ENCODE assay signal across 12 mouse cellular contexts in the genomic region with DNA sequence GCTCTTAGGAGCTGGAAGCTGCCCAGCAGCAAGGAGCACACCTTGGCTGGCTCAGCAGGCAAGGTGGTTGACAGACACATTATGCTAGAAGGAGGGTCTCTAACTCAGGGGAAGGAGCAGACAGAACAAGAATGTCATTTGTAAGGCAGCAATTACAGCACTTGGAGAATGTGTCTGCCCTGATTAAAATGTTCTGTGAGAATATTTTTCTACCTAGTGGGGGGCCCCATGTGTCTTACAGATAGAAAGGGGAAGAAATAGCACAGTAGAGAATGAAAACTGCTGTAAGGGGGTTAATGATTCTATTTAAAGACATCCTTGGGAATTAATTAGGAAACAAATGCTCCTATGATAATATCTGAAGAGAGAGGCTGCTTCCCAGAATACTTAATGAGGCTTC.
DNase-seq lines count a peak whose midpoint lies in the region; ATAC-seq and TF ChIP-seq lines count a peak whose summit lies in the region.
"Had no signal": no experiment of that assay in that cellular context is flagged by ENCODE, and none has a peak within 500 bp of the region (broad histone marks: within the 10 kb centered on the region; RNA-seq: fewer than 3 reads in every experiment).

No protein-coding gene starts in this region.

- H3K9me3 ChIP-seq in heart, embryonic 12.5 days (replicated peaks), result no peaks in the 10 kb centered on the region
- no peaks in the 10 kb centered on the region for H3K9me3 ChIP-seq in MEL (replicated peaks; ENCODE audit: insufficient read depth, low read length)
- H3K9me3 ChIP-seq in forebrain, embryonic 15.5 days, result no peaks in the 10 kb centered on the region
- no peaks in the 10 kb centered on the region for H3K9me3 ChIP-seq in limb, embryonic 15.5 days

- no peak overlapping the region for H3K9ac ChIP-seq in heart, embryonic 12.5 days
- H3K9ac ChIP-seq in MEL (ENCODE audit: control insufficient read depth, low read depth, low read length, poor library complexity, severe bottlenecking), result no peak overlapping the region
- no peak overlapping the region for H3K9ac ChIP-seq in forebrain, embryonic 15.5 days (replicated peaks)
- no peak overlapping the region for H3K9ac ChIP-seq in limb, embryonic 15.5 days

- H3K4me2 ChIP-seq in heart, embryonic 12.5 days, result peak overlapping the region; percentile 29; the same call in 1 of the 2 replicates
- H3K4me2 ChIP-seq in forebrain, embryonic 15.5 days (replicated peaks), result no peak overlapping the region
- no peak overlapping the region for H3K4me2 ChIP-seq in limb, embryonic 15.5 days

- intact Hi-C loops in heart, postnatal 36 days (cut with DNase I), result no loop called here

- TF ChIP-seq POLR2A in MEL (IDR thresholded peaks at IDR 0.05; ENCODE audit: control insufficient read depth in 1 of 2, insufficient read depth in 1 of 2, low read depth in 1 of 2, low read length in 2 of 2, poor library complexity in 1 of 2), result no peak

- no peaks in the 10 kb centered on the region for H3K27me3 ChIP-seq in heart, embryonic 12.5 days (replicated peaks)
- no peaks in the 10 kb centered on the region for H3K27me3 ChIP-seq in MEL (ENCODE audit: control insufficient read depth in 1 of 2, insufficient read depth in 2 of 2, low read length in 2 of 2)
- H3K27me3 ChIP-seq in forebrain, embryonic 15.5 days, result no peaks in the 10 kb centered on the region
- H3K27me3 ChIP-seq in limb, embryonic 15.5 days, result no peaks in the 10 kb centered on the region

- no peaks in the 10 kb centered on the region for H3K79me2 ChIP-seq in MEL (ENCODE audit: control insufficient read depth, insufficient read depth, low read length, poor library complexity)

- peaks cover 5% of the 10 kb centered on the region; the same call in 1 of the 2 replicates for H3K36me3 ChIP-seq in heart, embryonic 12.5 days
- peaks cover 0 to 61% of the 10 kb centered on the region in 2 experiments; a peak in 2 of 4 replicates for H3K36me3 ChIP-seq in MEL (ENCODE audit: control insufficient read depth in 1 of 2, insufficient read depth in 2 of 2, low read length in 2 of 2)
- H3K36me3 ChIP-seq in forebrain, embryonic 15.5 days, result no peaks in the 10 kb centered on the region
- H3K36me3 ChIP-seq in limb, embryonic 15.5 days, result 0 out of 2 replicates have a peak, but pooled peaks cover 3% of the 10 kb centered on the region

- TF ChIP-seq CTCF in MEL (IDR thresholded peaks at IDR 0.05 in 2 of 3, conservative IDR thresholded peaks at IDR 0.05 in 1 of 3; ENCODE audit: control insufficient read depth in 1 of 3, insufficient read depth in 1 of 3, low read depth in 2 of 3, low read length in 3 of 3, poor library complexity in 1 of 3, severe bottlenecking in 1 of 3), result no peak

- H3K27ac ChIP-seq in heart, embryonic 12.5 days (ENCODE audit: poor library complexity, severe bottlenecking), result peak overlapping the region; percentile 97
- H3K27ac ChIP-seq in MEL (ENCODE audit: control insufficient read depth, low read depth, low read length), result peak overlapping the region; percentile 7; the same call in 1 of the 2 replicates
- H3K27ac ChIP-seq in forebrain, embryonic 15.5 days (replicated peaks), result peak overlapping the region; percentile 87
- peak overlapping the region; percentile 35; the same call in 1 of the 2 replicates for H3K27ac ChIP-seq in limb, embryonic 15.5 days
- H3K27ac ChIP-seq: stomach, postnatal 0 days had no signal

- no peak overlapping the region for H3K4me3 ChIP-seq in heart, embryonic 12.5 days
- no peak overlapping the region for H3K4me3 ChIP-seq in MEL (ENCODE audit: control insufficient read depth in 1 of 2, insufficient read depth in 1 of 2, low read depth in 2 of 2, low read length in 2 of 2)
- no peak overlapping the region for H3K4me3 ChIP-seq in forebrain, embryonic 15.5 days
- no peak overlapping the region for H3K4me3 ChIP-seq in limb, embryonic 15.5 days
- H3K4me3 ChIP-seq: myocyte had no signal

- TF ChIP-seq EP300 in MEL (IDR thresholded peaks at IDR 0.05; ENCODE audit: low read depth in 1 of 2, low read length in 2 of 2), result no peak

- TF ChIP-seq RAD21 in MEL (IDR thresholded peaks at IDR 0.05; ENCODE audit: low read depth, low read length), result no peak

- H3K4me1 ChIP-seq in heart, embryonic 12.5 days (replicated peaks), result peaks cover 66% of the 10 kb centered on the region
- peaks cover 41 to 49% of the 10 kb centered on the region in 2 experiments for H3K4me1 ChIP-seq in MEL (ENCODE audit: control insufficient read depth in 1 of 2, insufficient read depth in 2 of 2, low read length in 2 of 2)
- H3K4me1 ChIP-seq in forebrain, embryonic 15.5 days, result peaks cover 28% of the 10 kb centered on the region
- peaks cover 14% of the 10 kb centered on the region for H3K4me1 ChIP-seq in limb, embryonic 15.5 days

- no peak for DNase-seq in heart, postnatal 36 days
- DNase-seq in MEL (ENCODE audit: low read depth, low spot score), result peak; percentile 59
- DNase-seq in right cerebral cortex, postnatal 25 days, result no peak
- no peak for DNase-seq in cerebellum, postnatal 25 days
- DNase-seq: gastrocnemius, postnatal 10 days; layer of hippocampus, postnatal 36 days had no signal

- ATAC-seq in heart, embryonic 12.5 days (ENCODE audit: insufficient number of reproducible peaks, low FRiP score), result peak; percentile 15; the same call in 1 of the 2 replicates
- ATAC-seq in forebrain, embryonic 15.5 days (replicated peaks), result peak; percentile 60
- ATAC-seq in limb, embryonic 15.5 days (ENCODE audit: insufficient number of reproducible peaks, low FRiP score, low TSS enrichment, low read depth), result no peak
- no peak for ATAC-seq in monocyte, adult 5-6 weeks (replicated peaks; ENCODE audit: insufficient number of reproducible peaks, low FRiP score, low TSS enrichment, poor library complexity, severe bottlenecking)

TF ChIP-seq in MEL, 35 proteins besides CTCF, POLR2A, EP300 and RAD21:
- no peak for TF ChIP-seq SIN3A (IDR thresholded peaks at IDR 0.05; ENCODE audit: low read length)
- no peak for TF ChIP-seq ZKSCAN1 (IDR thresholded peaks at IDR 0.05; ENCODE audit: low read depth, low read length)
- TF ChIP-seq MYC (IDR thresholded peaks at IDR 0.05; ENCODE audit: low read depth, low read length), result no peak
- TF ChIP-seq POLR2AphosphoS2 (IDR thresholded peaks at IDR 0.05; ENCODE audit: low read length), result no peak
- no peak for TF ChIP-seq GATA1 (IDR thresholded peaks at IDR 0.05; ENCODE audit: low read depth, low read length)
- no peak for TF ChIP-seq TBP (IDR thresholded peaks at IDR 0.05; ENCODE audit: low read depth, low read length)
- no peak for TF ChIP-seq SMC3 (IDR thresholded peaks at IDR 0.05; ENCODE audit: low read depth, low read length)
- TF ChIP-seq ELF1 (IDR thresholded peaks at IDR 0.05; ENCODE audit: low read depth, low read length), result no peak
TF ChIP-seq in MEL: peak in this region for 0.

Comparison
In these comparisons a context has a peak if more than half of its experiments do, and no peak if none do; other contexts are left out.
1. ATAC-seq: peak in heart, embryonic 12.5 days (single experiment) and forebrain, embryonic 15.5 days (single experiment); none in limb, embryonic 15.5 days (single experiment) and monocyte, adult 5-6 weeks (single experiment).
2. H3K27ac ChIP-seq: peak in every context shown above with its lines; median percentile 97 in heart, embryonic 12.5 days; 87 in forebrain, embryonic 15.5 days; 35 in limb, embryonic 15.5 days; 7 in MEL.